In the genomic region with DNA sequence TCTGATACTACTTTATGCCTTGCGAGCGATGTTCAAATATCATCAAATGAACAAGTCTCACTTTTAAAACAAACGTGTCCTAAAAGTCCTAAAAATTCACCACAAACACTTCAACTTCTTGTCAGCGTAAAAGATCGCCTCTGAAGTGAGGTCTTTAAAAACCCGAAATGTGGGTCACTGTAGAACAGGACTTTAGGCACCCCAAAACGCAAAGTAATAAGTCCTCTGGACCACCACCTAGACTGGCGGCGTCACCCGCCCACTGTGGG, we compare ENCODE assay signal across 9 mouse cellular contexts.
DNase-seq lines count a peak whose midpoint lies in the region; ATAC-seq and TF ChIP-seq lines count a peak whose summit lies in the region.
"Had no signal": no experiment of that assay in that cellular context is flagged by ENCODE, and none has a peak within 500 bp of the region (broad histone marks: within the 10 kb centered on the region; RNA-seq: fewer than 3 reads in every experiment).

No protein-coding gene starts in this region.

- H3K36me3 ChIP-seq in erythroblast, embryonic 14.5 days (ENCODE audit: control insufficient read depth) = no peaks in the 10 kb centered on the region
- no peaks in the 10 kb centered on the region for H3K36me3 ChIP-seq in testis, adult 2 months (ENCODE audit: control insufficient read depth, insufficient read depth, low read length)
- H3K36me3 ChIP-seq in liver, embryonic 13.5 days = no peaks in the 10 kb centered on the region

- H3K9ac ChIP-seq in liver, embryonic 13.5 days = peak overlapping the region; percentile 75

- peak overlapping the region; percentile 57 for H3K4me3 ChIP-seq in erythroblast, embryonic 14.5 days (replicated peaks)
- H3K4me3 ChIP-seq in testis, adult 2 months (ENCODE audit: control insufficient read depth, low read depth, low read length) = peak overlapping the region; percentile 77
- peak overlapping the region; percentile 64 for H3K4me3 ChIP-seq in liver, embryonic 13.5 days (replicated peaks)

- no peak for DNase-seq in testis, postnatal 10 days (ENCODE audit: low spot score)
- DNase-seq in liver, embryonic 13.5 days = no peak
- DNase-seq in cerebellum, adult 9-10 months = no peak
- DNase-seq in layer of hippocampus, postnatal 10 days (ENCODE audit: low spot score in 2 of 2) = no peak
- no peak for DNase-seq in gastrocnemius, adult 18-20 months (ENCODE audit: low spot score)
- DNase-seq: adrenal gland, adult 8-10 months had no signal

- no peaks in the 10 kb centered on the region for H3K4me1 ChIP-seq in erythroblast, embryonic 14.5 days (ENCODE audit: control insufficient read depth)
- H3K4me1 ChIP-seq in testis, adult 2 months (ENCODE audit: control insufficient read depth, insufficient read depth, low read length) = peaks cover 18% of the 10 kb centered on the region
- peaks cover 13% of the 10 kb centered on the region for H3K4me1 ChIP-seq in liver, embryonic 13.5 days (replicated peaks)

- 1% methylated on average over 10 of the region's 10 CpGs for WGBS in liver, embryonic 13.5 days (ENCODE audit: insufficient replicate concordance)

- peaks cover 68% of the 10 kb centered on the region for H3K27me3 ChIP-seq in erythroblast, embryonic 14.5 days (ENCODE audit: control insufficient read depth)
- H3K27me3 ChIP-seq in testis, adult 2 months (ENCODE audit: control insufficient read depth, insufficient read depth, low read length) = peaks cover 6% of the 10 kb centered on the region
- peaks cover 75% of the 10 kb centered on the region for H3K27me3 ChIP-seq in liver, embryonic 13.5 days

- no peaks in the 10 kb centered on the region for H3K9me3 ChIP-seq in erythroblast, embryonic 14.5 days (ENCODE audit: control insufficient read depth, low read length)
- no peaks in the 10 kb centered on the region for H3K9me3 ChIP-seq in liver, embryonic 13.5 days (replicated peaks)

- no peak for TF ChIP-seq POLR2A in testis, adult 2 months (IDR thresholded peaks at IDR 0.05; ENCODE audit: control insufficient read depth, low read depth, low read length)

- H3K4me2 ChIP-seq in liver, embryonic 13.5 days = 0 out of 2 replicates have a peak overlapping the region, but pooled peaks have one; percentile 65

- no peak for ATAC-seq in erythroblast, adult 5-6 weeks (replicated peaks; ENCODE audit: low FRiP score, poor library complexity, severe bottlenecking)
- no peak for ATAC-seq in liver, embryonic 13.5 days (ENCODE audit: low read depth)

- no peak for TF ChIP-seq CTCF in testis, adult 2 months (IDR thresholded peaks at IDR 0.05; ENCODE audit: control insufficient read depth, insufficient read depth, insufficient replicate concordance, low read depth, low read length)

- no peak overlapping the region for H3K27ac ChIP-seq in testis, adult 2 months (ENCODE audit: control insufficient read depth, insufficient read depth, low read depth, low read length)
- H3K27ac ChIP-seq in liver, embryonic 13.5 days = peak overlapping the region; percentile 90
